Mouse (Mus musculus) forebrain, postnatal 0 days (tissue): ENCODE results near the gene Kcnj5. TPM values are rescaled to one million over a fixed set of nuclear protein-coding genes. Genes with fewer than 3 reads are reported as not detected.
A peak's percentile ranks its signal among the peaks of the same experiment; 100 is the strongest.

Experiments used
- ATAC-seq: fragments of 200-750 bp; cut with Nextera tagmentation; 2 replicates; pipeline ENCODE4 v1.8.0; 2017; ENCODE audit warnings: mild to moderate bottlenecking, moderate library complexity
- DNase-seq: peaks from one replicate; pipeline ENCODE4 v3.0.0-alpha.2; 2015
- H3K27ac ChIP-seq: fragments of 300-500 bp; sonication (generic); 2 replicates; pipeline ENCODE4 v1.5.1; 2014; ENCODE audit warnings: low read depth, mild to moderate bottlenecking, antibody characterized with exemption, low read length, moderate library complexity, mixed read lengths
- H3K27me3 ChIP-seq: fragments of 300-500 bp; sonication (generic); 2 replicates; pipeline ENCODE4 v1.6.1; 2014; ENCODE audit warnings: mild to moderate bottlenecking, low read length, mixed read lengths; ENCODE audit not compliant: insufficient read depth
- H3K36me3 ChIP-seq: fragments of 300-500 bp; sonication (generic); 2 replicates; pipeline ENCODE4 v1.6.1; 2014; ENCODE audit warnings: mild to moderate bottlenecking, moderate library complexity; ENCODE audit not compliant: insufficient read depth
- H3K4me1 ChIP-seq: fragments of 300-500 bp; sonication (generic); 2 replicates; pipeline ENCODE4 v1.6.1; 2014; ENCODE audit warnings: antibody characterized with exemption; ENCODE audit not compliant: insufficient read depth
- H3K4me2 ChIP-seq: fragments of 300-500 bp; sonication (generic); 2 replicates; pipeline ENCODE4 v1.6.1; 2014; ENCODE audit warnings: low read depth, mild to moderate bottlenecking, moderate library complexity
- H3K4me3 ChIP-seq: fragments of 300-500 bp; sonication (generic); 2 replicates; pipeline ENCODE4 v1.5.1; 2014; ENCODE audit warnings: low read depth, low read length, mixed read lengths
- H3K9ac ChIP-seq: fragments of 300-500 bp; sonication (generic); 2 replicates; pipeline ENCODE4 v1.6.1; 2014; ENCODE audit warnings: mild to moderate bottlenecking
- H3K9me3 ChIP-seq: fragments of 300-500 bp; sonication (generic); 2 replicates; pipeline ENCODE4 v1.6.1; 2016; ENCODE audit warnings: low read length
- CTCF ChIP-seq: sonication (generic); IDR thresholded peaks from 2 replicates; pipeline ENCODE4 v1.5.1; 2016; ENCODE audit warnings: antibody characterized with exemption, control low read depth, low read depth
- WGBS: fragments of 180-500 bp; shearing (Covaris S2); extraction: QIAGEN DNeasy Blood & Tissue Kit; methylation state at CpG from one replicate; pipeline ENCODE4 v1.1.7; 2014; 5-methylcytosine and 5-hydroxymethylcytosine counted together
- polyA plus RNA-seq: library from polyadenylated mRNA; unstranded; fragments of >200 nt; fragmentation: Nextera tagmentation; extraction: Ambion mirVana; gene quantifications from 2 replicates; pipeline ENCODE4 v1.2.1, GENCODE M21; 2015
- total RNA-seq: library from RNA; depleted of rRNA; stranded (reverse); fragments of >200 nt; gene quantifications from 2 replicates; pipeline ENCODE4 v1.2.3, GENCODE M21; 2014; rRNA removed

The Kcnj5 gene
- total and polyA plus RNA-seq, 2 experiments from 2014 or later: 0.88 to 2.8 TPM

DNA sequence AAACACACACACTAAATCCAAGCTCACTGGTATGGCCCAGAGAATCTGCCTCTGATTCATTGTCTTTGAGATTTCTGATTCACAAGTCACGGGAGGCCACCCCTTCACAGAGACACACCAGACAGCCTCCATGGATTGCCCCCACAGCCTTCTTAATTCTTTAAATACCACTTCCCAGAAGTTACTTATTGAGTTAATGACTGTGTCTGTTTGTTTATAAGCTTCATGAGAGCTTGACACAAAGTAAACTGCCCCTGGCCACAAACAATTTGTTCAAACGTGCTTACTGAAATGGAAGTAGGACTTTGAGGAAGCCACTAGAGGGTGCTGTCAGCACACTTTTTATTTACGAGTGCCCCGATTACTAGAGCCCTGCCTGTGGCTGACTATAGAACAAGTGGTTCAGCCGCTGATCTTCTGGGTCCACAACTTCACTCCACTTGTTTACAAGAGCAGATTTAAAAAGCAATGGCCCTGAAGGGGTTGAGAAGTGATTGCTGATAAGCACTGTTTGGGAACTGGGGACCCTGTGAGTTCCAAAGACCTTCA lies 72.2 kb downstream of the Kcnj5 start:
- H3K27me3 ChIP-seq: no peaks in the 10 kb centered on the region
- H3K9ac ChIP-seq: no peak overlapping the region
- H3K4me2 ChIP-seq: no peak overlapping the region
- no peaks in the 10 kb centered on the region for H3K4me1 ChIP-seq
- no peaks in the 10 kb centered on the region for H3K36me3 ChIP-seq
- ATAC-seq (peak; percentile 81), DNase-seq (peak; percentile 88)
- WGBS: 11% methylated on average over 5 of the region's 5 CpGs
- no peaks in the 10 kb centered on the region for H3K9me3 ChIP-seq
- peak; percentile 82 for TF ChIP-seq CTCF
- H3K4me3 ChIP-seq: no peak overlapping the region
- H3K27ac ChIP-seq: no peak overlapping the region

Other genes starting within 250 kb of the Kcnj5 start
- 40.9 and 47.6 TPM in 2 replicates for gene Arhgap32, start 228.2 kb downstream of the Kcnj5 start, total RNA-seq
- gene Arhgap32, start 228.2 kb downstream of the Kcnj5 start, polyA plus RNA-seq: 8.6 and 12.9 TPM in 2 replicates
- gene Kcnj1, start 28.1 kb upstream of the Kcnj5 start, total RNA-seq: not detected in 2 replicates
- gene Kcnj1, start 28.1 kb upstream of the Kcnj5 start, polyA plus RNA-seq: not detected in 2 replicates
- 6.2 and 7.0 TPM in 2 replicates for gene Fli1, start 198.5 kb upstream of the Kcnj5 start, total RNA-seq
- gene Fli1, start 198.5 kb upstream of the Kcnj5 start, polyA plus RNA-seq: 5.7 and 6.8 TPM in 2 replicates